Mouse (Mus musculus): ENCODE results near the gene Slc38a2. TPM values are rescaled to one million over a fixed set of nuclear protein-coding genes. Genes with fewer than 3 reads are reported as not detected.

Slc38a2 gene
- polyA plus RNA-seq, 1 experiment from 2014 or later, result 179 TPM

GRCm38 (mm10) chr15:96707936-96708335, 8.4 kb upstream of the Slc38a2 start:
- Histone ChIP-seq H3K36me3 (no peaks in the 10 kb centered on the region), H3K4me3 (no peak overlapping the region), H3K4me2 (replicated peaks) (no peak overlapping the region), H3K27me3 (no peaks in the 10 kb centered on the region), H3K4me1 (peaks cover 8% of the 10 kb centered on the region), H3K9ac (no peak overlapping the region), H3K27ac (no peak overlapping the region), H3K9me3 (no peaks in the 10 kb centered on the region)
- ATAC-seq (ENCODE audit: insufficient number of reproducible peaks, insufficient read depth, low FRiP score, low TSS enrichment), result no peak
- 74% methylated on average over 2 of the region's 2 CpGs for WGBS

DNA sequence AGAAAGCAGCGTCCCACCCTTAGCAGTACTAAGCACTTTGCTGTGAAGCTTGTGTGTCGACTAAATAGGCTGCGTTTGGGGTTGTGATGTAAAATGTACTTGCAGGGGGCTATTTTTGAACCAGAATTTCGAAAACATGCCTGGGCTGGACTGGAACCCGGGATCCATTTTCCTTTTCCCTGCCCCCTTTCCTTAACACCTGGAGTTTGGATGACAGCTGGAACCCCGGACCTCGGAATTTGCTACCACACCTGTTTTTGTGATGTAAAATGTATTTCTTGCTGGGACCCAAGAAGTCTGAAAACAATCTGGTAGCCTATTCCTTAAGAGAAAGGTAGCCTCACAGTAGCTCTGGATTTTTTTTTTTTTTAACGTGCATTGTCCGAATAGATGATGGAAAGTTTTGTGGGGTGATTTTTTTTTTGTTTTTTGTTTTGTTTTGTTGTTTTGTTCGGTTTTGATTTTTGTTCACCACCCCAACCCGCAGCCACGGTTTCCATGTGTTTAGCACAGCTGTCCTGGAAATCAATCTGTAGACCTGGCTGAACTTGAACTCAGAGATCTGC, 3.0 kb upstream of the Slc38a2 start:
- no peaks in the 10 kb centered on the region for H3K36me3 ChIP-seq
- no peak overlapping the region for H3K27ac ChIP-seq
- no peak overlapping the region for H3K4me3 ChIP-seq
- H3K9ac ChIP-seq, result no peak overlapping the region
- ATAC-seq (ENCODE audit: insufficient number of reproducible peaks, insufficient read depth, low FRiP score, low TSS enrichment), result no peak
- H3K4me1 ChIP-seq, result peaks cover 12% of the 10 kb centered on the region
- WGBS, result 86% methylated on average over 12 of the region's 12 CpGs
- no peaks in the 10 kb centered on the region for H3K9me3 ChIP-seq
- no peaks in the 10 kb centered on the region for H3K27me3 ChIP-seq
- no peak overlapping the region for H3K4me2 ChIP-seq (replicated peaks)

DNA sequence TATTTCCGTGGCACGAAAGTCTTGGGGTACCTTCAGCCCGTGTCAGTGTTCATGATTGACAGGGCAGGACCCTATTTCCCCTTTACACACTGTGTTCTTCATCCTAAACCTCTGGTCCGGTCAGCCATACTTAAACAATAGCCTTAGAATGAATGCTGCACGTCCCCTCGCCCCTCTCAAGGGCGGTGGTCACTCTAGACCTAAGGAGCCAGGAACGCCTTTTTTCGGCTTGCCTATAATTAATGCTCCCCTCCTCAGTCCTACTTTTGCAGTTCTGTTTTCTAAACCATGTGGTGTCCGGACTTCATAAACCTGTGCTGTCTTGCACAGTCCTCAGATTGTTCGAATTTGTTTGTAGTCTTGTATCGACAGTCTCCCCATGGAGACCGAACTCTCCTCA, 1.2 kb upstream of the Slc38a2 start:
- H3K36me3 ChIP-seq, result peaks cover 8% of the 10 kb centered on the region; the same call in 1 of the 2 replicates
- H3K4me1 ChIP-seq, result peaks cover 25% of the 10 kb centered on the region
- H3K4me3 ChIP-seq, result peak overlapping the region; percentile 91
- no peak for ATAC-seq (ENCODE audit: insufficient number of reproducible peaks, insufficient read depth, low FRiP score, low TSS enrichment)
- H3K9ac ChIP-seq, result peak overlapping the region; percentile 99; the same call in 1 of the 2 replicates
- no peaks in the 10 kb centered on the region for H3K9me3 ChIP-seq
- H3K27ac ChIP-seq, result peak overlapping the region; percentile 99
- no peaks in the 10 kb centered on the region for H3K27me3 ChIP-seq
- 24% methylated on average over 13 of the region's 13 CpGs for WGBS
- H3K4me2 ChIP-seq (replicated peaks), result peak overlapping the region; percentile 54

- H3K9me3 ChIP-seq, result no peaks in the 10 kb centered on the region
- no peaks in the 10 kb centered on the region for H3K27me3 ChIP-seq
- H3K4me2 ChIP-seq (replicated peaks), result peak overlapping the region; percentile 61
- WGBS, result 1% methylated on average over 97 of the region's 101 CpGs
- peaks cover 27% of the 10 kb centered on the region for H3K36me3 ChIP-seq
- H3K4me3 ChIP-seq, result peak overlapping the region; percentile 91
- peak overlapping the region; percentile 99 for H3K9ac ChIP-seq
- H3K4me1 ChIP-seq, result peaks cover 31% of the 10 kb centered on the region
- peak overlapping the region; percentile 99 for H3K27ac ChIP-seq
- peak; percentile 72 for ATAC-seq (ENCODE audit: insufficient number of reproducible peaks, insufficient read depth, low FRiP score, low TSS enrichment)
Observed at GRCm38 (mm10) chr15:96698658-96699448, 677 bp downstream of the Slc38a2 start.

DNA sequence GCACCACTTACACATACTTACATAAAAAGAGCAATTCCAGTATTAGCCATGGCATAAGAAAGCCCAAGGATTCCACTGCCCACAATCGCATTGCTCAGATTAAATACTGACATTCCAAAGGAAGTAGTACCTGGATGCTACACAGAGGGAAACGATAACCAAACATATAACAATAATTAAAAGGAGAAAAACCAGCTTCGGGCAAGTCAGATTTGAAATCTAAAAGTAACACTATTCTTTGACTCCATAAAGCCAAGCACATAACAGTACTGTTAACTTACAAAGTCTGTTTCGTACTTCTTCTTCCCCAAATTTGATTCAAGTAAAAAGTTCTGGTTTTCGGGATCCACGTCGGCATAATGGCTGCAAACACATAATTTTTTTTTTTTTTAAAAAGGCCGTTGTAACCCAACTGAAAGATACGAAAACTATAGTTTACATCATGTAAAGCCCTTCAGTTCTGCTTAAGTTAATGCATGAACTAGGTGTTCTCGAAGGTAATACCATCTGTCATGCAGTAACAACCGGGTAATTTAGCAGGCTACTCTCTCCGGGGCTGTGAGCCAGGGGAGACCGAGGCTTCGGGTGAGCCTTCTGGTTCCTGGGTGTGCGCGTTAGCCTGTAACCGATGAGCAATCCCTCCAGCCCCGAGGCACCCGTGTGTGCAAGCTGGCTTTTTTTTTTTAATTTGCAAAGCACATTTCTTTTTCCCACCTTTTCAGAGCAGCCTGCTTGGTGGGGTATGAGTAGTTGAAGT, 1.5 kb downstream of the Slc38a2 start:
- Histone ChIP-seq H3K27ac (peak overlapping the region; percentile 99), H3K9me3 (no peaks in the 10 kb centered on the region), H3K9ac (peak overlapping the region; percentile 99), H3K4me3 (peak overlapping the region; percentile 91), H3K4me1 (peaks cover 31% of the 10 kb centered on the region), H3K27me3 (no peaks in the 10 kb centered on the region), H3K36me3 (peaks cover 35% of the 10 kb centered on the region), H3K4me2 (replicated peaks) (peak overlapping the region; percentile 61)
- WGBS, result 14% methylated on average over 19 of the region's 19 CpGs
- ATAC-seq (ENCODE audit: insufficient number of reproducible peaks, insufficient read depth, low FRiP score, low TSS enrichment), result no peak

DNA sequence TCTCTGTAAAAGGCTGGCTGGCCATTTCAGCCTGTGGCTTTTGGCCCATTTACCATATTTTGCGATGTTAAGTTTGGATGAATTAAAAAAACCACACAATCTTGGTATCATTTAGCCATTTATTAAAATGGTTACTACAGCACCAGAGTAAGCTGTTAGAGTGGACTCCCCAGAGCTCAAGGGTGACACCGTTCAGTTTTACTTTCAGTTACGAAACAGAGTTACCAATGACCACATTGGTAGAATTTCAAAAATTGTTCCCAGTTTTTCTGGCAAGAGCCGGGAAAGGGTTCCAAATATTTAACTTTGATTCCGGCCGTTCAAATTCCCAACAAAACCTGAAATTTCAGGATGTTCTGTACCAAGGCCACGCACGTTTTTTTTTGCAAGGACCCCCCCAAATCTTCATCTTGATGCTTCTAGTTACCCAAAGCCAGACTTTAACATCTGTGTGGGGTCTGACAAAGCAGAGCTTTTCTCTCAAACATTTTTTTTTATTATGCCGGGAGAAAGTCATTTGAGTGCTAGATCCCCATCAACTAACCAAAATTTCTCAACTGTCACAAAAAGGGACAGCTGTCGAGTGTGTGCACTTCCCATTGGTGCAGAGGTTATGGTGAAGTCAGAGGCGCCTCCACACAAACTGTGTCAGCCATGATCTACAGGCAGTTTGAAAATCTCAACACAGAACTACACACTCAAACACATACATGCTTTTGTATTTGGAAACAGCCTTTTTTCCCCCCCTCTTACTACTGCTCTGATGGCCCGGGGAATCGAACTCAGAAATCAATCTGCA, 2.8 kb downstream of the Slc38a2 start:
- 67% methylated on average over 13 of the region's 13 CpGs for WGBS
- peak overlapping the region; percentile 31 for H3K9ac ChIP-seq
- peaks cover 31% of the 10 kb centered on the region for H3K4me1 ChIP-seq
- H3K27ac ChIP-seq, result no peak overlapping the region
- H3K36me3 ChIP-seq, result peaks cover 49% of the 10 kb centered on the region
- H3K4me2 ChIP-seq (replicated peaks), result peak overlapping the region; percentile 61
- no peaks in the 10 kb centered on the region for H3K27me3 ChIP-seq
- no peak for ATAC-seq (ENCODE audit: insufficient number of reproducible peaks, insufficient read depth, low FRiP score, low TSS enrichment)
- no peaks in the 10 kb centered on the region for H3K9me3 ChIP-seq
- peak overlapping the region; percentile 91 for H3K4me3 ChIP-seq

GRCm38 (mm10) chr15:96695455-96696421, 3.8 kb downstream of the Slc38a2 start:
- 77% methylated on average over 26 of the region's 26 CpGs for WGBS
- Histone ChIP-seq H3K27me3 (no peaks in the 10 kb centered on the region), H3K36me3 (peaks cover 59% of the 10 kb centered on the region), H3K27ac (no peak overlapping the region), H3K4me1 (peaks cover 25% of the 10 kb centered on the region), H3K4me3 (peak overlapping the region; percentile 91), H3K9me3 (no peaks in the 10 kb centered on the region), H3K4me2 (replicated peaks) (peak overlapping the region; percentile 61), H3K9ac (no peak overlapping the region)
- ATAC-seq (ENCODE audit: insufficient number of reproducible peaks, insufficient read depth, low FRiP score, low TSS enrichment), result no peak

DNA sequence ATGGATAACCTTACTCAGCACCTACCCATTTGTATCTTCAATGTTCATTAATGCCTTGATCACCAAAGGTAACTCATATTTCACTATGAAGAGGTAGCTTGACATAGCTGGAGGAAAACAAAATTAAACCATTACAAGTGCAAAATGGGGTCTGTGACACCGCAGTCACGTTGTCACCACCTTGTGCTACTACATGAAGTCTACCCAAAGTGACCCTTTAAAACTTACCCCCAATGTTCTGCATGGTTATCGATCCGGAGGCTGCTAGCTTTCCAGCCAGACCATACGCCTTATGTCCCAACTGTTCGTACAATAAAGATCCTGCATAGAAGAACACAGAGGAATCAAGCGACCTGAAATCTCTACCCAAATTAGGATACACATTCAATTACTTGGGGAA, 4.5 kb downstream of the Slc38a2 start:
- Histone ChIP-seq H3K4me2 (replicated peaks) (no peak overlapping the region), H3K9me3 (no peaks in the 10 kb centered on the region), H3K36me3 (peaks cover 66% of the 10 kb centered on the region), H3K9ac (no peak overlapping the region), H3K27me3 (no peaks in the 10 kb centered on the region), H3K4me1 (peaks cover 19% of the 10 kb centered on the region), H3K4me3 (no peak overlapping the region), H3K27ac (no peak overlapping the region)
- no peak for ATAC-seq (ENCODE audit: insufficient number of reproducible peaks, insufficient read depth, low FRiP score, low TSS enrichment)
- 93% methylated on average over 7 of the region's 7 CpGs for WGBS

- WGBS, result 86% methylated on average over 14 of the region's 14 CpGs
- H3K36me3 ChIP-seq, result peaks cover 74% of the 10 kb centered on the region
- no peaks in the 10 kb centered on the region for H3K9me3 ChIP-seq
- no peak for ATAC-seq (ENCODE audit: insufficient number of reproducible peaks, insufficient read depth, low FRiP score, low TSS enrichment)
- no peak overlapping the region for H3K27ac ChIP-seq
- no peaks in the 10 kb centered on the region for H3K27me3 ChIP-seq
- H3K4me1 ChIP-seq, result peaks cover 19% of the 10 kb centered on the region
- H3K9ac ChIP-seq, result no peak overlapping the region
- H3K4me2 ChIP-seq (replicated peaks), result no peak overlapping the region
- no peak overlapping the region for H3K4me3 ChIP-seq
Observed at GRCm38 (mm10) chr15:96693688-96694087, 5.8 kb downstream of the Slc38a2 start.

GRCm38 (mm10) chr15:96692401-96692800, 7.1 kb downstream of the Slc38a2 start:
- no peak overlapping the region for H3K27ac ChIP-seq
- H3K27me3 ChIP-seq, result no peaks in the 10 kb centered on the region
- no peaks in the 10 kb centered on the region for H3K9me3 ChIP-seq
- no peak for ATAC-seq (ENCODE audit: insufficient number of reproducible peaks, insufficient read depth, low FRiP score, low TSS enrichment)
- H3K4me1 ChIP-seq, result peaks cover 19% of the 10 kb centered on the region
- peaks cover 84% of the 10 kb centered on the region for H3K36me3 ChIP-seq
- H3K4me3 ChIP-seq, result no peak overlapping the region
- H3K4me2 ChIP-seq (replicated peaks), result no peak overlapping the region
- H3K9ac ChIP-seq, result no peak overlapping the region
- 93% methylated on average over 11 of the region's 11 CpGs for WGBS
